Mouse (Mus musculus) CH12.LX (cell line): ENCODE results near the gene Rnf138rt1.

Source experiments
- CTCF ChIP-seq, 2 experiments: IDR thresholded peaks in 1 of 2; conservative IDR thresholded peaks in 1 of 2; 2 replicates each; pipeline ENCODE4 v1.5.1; 2011 to 2012; ENCODE audit warnings: low read depth in 2 of 2, low read length in 2 of 2, improper control_type of control experiment in 1 of 2, inconsistent platforms in 1 of 2, mild to moderate bottlenecking in 1 of 2, moderate library complexity in 1 of 2
- ETS1 ChIP-seq: conservative IDR thresholded peaks from 2 replicates; pipeline ENCODE4 v1.6.1; 2012; ENCODE audit warnings: low read depth, mild to moderate bottlenecking, inconsistent platforms, low read length, improper control_type of control experiment, moderate library complexity
- POLR2A ChIP-seq: IDR thresholded peaks from 2 replicates; pipeline ENCODE4 v1.6.1; 2011; ENCODE audit warnings: low read depth, mild to moderate bottlenecking, improper control_type of control experiment, low read length
- ZKSCAN1 ChIP-seq: IDR thresholded peaks from 2 replicates; pipeline ENCODE4 v1.6.1; 2012; ENCODE audit warnings: low read depth, inconsistent platforms, low read length, improper control_type of control experiment, borderline replicate concordance

DNA sequence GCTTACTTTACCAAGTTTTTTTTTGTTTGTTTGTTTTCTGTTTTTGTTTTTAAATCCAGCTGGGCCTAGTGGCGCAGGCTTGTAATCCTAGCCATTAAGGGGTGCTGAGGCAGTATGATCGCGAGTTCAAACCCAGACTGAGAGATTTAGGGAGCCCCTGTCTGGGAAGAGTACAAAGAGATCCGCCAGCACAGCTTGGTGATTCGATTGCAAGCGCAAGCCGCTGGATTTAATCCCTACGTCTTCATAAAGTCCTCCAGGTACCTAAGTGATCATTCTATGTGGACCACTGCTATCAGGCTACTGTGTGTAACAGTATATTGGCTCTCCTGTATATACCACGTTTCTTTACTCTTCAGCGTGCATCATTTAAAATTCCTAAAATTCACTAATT is 303 bp upstream of the Rnf138rt1 start:
- TF ChIP-seq POLR2A (no peak), ZKSCAN1 (no peak), CTCF (conservative IDR thresholded peaks at IDR 0.05 in 1 of 2, IDR thresholded peaks at IDR 0.05 in 1 of 2; ENCODE audit: low read depth in 2 of 2, low read length in 2 of 2) (no peak), ETS1 (no peak)
